Mouse (Mus musculus): ENCODE measurements around the gene Rack1.
"Not testable (repeated sequence)": the region's sequence is repeated elsewhere in the genome, so short reads cannot be mapped to it uniquely, and the experiment has no call there.

Rack1 gene

DNA sequence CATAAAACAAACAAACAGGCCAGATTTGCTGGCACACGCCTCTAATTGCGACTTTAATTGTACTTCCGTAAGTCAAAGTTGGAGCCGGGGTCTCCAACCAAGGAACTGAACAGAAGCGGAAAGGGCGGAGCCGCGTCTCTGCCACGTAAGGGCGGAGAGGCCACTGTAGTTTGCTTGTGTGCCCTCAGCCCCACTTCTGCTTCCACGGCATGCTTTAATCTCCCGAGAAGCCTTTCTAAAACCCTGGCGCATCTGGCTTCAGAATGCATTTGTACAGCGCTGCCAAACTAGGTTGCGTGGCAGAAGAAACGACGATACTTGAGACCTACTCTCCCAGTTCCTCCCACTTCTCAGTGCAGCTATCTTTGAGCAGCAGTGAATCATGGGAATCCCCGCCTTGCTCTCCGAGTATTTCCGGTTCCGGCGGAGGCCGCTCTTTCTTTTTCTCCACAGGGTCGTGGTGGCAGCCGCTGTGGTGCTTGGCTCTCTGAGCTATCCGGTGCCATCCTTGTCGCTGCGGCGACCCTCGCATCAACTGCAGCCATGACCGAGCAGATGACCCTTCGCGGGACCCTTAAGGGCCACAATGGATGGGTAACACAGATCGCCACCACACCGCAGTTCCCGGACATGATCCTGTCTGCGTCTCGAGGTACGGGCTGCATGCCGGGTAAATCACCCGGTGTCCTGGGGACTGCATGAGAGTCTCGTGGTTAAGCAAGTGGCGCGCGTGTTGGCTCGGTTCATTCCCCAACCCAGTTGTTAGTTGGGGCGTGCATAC, at the start of gene Rack1:
TSS of gene Rack1 (plus strand) at position 412 of the 781 bp plus-strand sequence.
- peak; percentile 97 for DNase-seq

DNA sequence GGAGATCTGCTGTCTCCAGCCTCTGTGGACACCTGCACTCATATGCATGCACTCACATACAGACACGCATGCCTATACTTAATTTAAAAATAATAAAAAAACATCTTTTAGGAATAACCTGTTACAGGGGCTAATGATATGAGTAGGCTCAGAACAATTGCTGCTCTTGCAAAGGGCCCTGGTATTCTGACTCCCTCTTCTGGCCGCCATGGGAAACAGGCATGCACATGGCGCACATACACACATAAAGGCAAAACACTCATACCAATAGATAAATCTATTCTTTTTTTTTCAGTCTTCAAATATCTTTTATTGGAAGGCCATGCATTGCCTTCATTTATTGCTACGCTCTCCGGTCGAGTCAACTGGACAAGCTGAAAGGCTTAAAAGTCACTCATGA, 49.7 kb upstream of the Rack1 start:
- no peak for DNase-seq

DNA sequence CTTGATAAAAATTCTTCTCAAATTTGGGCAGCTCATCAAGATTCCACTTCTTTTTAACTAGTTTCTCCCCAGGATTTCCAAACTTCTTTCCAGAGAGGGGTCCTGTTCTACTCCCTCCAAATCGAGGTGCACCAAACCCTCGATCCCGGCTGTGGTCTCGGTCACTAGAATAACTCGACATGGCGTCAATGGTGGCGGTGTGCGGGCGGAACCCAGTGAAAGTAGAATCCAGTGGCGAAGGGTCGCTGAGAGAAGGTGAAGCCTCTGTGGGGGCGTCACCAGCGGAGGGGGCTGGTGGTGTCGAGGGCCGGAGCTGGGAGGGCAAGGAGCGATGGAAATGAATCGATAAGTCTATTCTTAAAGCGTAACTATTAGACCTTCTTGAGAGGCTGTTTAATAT, 46.6 kb upstream of the Rack1 start:
- not testable (repeated sequence) for DNase-seq

DNA sequence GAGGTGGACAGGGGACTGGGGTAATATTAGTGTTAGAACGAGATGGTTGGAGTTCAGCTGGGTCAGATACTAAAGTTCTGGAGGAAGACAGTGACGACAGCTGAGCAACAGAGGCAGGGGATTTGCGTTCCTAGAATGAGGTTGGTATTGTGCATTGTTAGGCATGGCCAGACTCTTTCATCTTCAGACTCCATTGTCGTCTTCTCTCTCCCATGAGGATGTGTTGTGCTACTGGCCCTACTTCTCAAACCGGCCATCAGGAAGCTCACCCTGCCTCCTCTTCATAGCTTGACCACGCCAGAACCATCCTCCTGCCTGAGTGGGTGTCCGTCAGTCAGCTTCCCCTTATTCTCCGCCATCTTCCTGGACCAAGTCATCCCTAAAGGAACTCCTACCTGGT, 41.1 kb upstream of the Rack1 start:
- DNase-seq, result no peak

DNA sequence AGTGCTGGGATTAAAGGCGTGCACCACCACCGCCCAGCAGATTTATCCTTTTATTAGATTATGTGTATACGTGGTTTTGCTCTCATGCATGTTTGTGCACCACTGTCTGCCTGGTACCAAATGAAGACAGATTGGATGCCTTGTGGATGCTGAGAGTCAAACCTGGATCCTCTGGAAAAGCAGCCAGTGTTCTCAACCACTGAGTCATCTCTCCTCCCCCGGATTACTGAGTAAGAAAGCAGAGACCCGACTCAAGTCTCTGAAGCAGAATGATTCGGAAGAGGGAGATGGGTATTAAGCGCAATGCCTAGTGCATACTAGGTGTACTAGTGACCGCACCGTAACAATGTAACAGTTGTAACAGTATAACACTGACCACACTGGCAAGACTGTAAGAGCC, 36.0 kb upstream of the Rack1 start:
- no peak for DNase-seq

DNA sequence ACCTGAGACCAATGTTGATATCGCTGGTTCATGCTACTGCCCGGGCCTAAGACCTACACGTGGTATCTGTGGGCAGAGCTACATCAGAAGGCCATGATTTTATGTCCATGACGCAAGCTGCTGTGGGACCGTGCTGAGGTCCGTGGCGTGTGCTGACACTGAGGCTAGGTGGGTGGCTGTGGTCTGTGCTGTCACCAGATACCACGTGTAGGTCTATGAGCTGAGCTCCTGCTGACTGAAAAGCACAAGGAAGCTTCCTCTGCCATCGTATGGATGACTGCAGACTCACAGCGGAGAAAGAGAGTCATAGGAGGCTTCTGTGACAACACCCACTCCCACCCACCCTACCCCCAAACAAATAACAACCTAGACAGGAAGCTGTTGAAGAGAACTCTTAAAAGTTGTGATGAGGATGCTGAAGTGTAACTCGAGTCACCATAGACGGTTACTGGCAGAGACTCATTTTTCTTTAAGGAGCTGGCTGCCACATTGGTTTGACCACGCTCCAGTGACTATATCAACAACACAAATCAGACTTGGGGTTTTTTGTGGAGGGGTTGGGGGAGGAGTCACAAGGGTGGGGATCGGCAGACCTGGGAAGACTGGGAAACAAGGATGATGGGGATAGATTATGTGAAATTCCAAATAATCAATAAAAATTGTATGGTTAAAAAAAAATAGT, 32.8 kb upstream of the Rack1 start:
- DNase-seq, result no peak

DNA sequence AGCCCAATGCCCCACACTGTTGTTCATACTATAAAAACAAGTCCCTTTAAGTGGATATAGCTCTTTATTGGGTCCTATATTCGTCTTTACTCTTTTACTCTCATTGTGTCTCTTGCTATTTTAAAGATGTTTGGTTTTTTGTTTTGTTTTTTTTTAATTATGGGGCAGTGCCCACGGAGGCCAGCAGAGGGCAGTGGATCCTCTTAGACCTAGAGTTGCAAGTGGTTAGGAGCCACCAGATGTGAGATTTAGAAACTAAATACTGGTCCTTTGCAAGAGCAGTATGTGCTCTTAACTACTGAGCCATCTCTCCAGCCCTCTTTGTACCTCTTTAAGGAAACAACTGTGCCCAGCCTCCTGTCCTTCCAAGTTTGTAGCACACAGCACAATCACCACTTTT, 28.4 kb upstream of the Rack1 start:
- DNase-seq, result peak; percentile 53

DNA sequence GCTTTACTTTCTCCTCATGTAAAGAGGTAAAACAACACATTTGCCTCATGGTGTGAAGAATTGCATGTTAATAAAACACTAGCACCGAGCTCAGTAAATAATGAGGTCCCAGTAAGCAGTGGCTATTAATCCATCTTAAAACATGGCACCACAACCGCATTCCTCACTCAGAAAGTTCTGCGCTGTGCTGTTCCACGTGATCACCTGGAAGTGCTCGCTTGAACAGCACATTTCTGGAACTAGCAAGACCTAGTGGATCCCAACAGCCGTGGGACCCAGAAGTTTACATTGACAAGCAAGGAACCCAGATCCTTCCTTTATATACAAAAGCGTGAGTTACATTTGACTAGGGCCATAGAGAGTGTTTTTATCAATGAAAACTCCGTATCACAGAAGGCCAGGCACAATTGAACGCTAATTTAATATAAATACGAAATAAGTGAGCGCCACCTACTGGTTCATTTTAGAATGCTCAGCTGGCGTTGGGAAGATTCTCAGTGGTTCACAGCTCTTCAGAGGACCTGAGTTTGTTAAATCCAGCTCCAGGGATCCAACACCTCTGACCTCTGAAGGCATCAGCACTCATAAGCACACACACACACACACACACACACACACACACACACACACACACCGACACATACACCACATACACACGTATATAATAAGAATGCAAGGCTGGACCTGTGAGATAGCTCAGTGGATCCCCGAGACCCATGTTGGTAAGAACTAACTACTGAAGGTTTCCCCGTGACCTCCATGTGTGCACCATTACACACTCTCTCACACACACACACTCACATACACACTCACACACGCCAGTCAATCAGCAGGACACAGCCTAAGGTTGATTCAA, 25.5 kb upstream of the Rack1 start:
- peak; percentile 75 for DNase-seq

DNA sequence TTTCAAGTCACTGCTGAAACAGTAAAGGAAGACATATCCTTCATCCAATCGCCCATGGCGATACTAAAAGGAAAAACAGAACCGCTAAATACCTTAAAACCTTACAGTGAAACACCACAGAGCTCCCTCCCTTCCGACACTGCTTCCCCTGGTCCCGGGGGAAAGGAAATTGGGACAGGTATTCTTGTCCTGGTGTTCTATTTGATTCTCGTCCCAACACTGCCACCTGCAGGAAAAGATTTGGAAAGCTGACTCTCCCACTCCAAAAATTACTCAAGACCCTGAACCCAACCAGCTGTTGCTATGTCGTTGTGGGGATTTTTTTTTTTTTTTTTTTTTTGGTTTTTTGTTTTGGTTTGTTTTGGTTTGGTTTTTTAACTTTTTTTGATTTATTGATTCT, 24.6 kb upstream of the Rack1 start:
- DNase-seq, result peak; percentile 86

DNA sequence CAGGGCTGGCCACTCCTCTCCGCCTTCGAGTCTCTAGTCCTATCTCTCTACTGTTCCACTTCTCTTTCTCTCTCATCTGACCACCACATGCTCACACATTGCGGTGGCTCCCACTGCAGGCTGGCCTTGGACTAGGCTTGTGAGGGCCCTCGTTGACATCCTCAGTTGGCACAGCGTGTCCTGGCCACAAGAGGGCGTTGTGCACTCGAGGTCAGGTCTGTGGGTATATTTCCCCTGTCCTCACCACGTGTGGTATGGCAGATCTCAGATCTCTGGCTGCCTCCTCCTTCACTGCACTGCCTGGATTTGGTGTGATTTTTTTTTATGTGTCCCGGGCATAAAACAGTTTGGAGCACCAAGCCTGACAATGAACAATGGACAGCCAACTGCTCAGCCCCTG, 23.5 kb upstream of the Rack1 start:
- DNase-seq, result peak; percentile 36

DNA sequence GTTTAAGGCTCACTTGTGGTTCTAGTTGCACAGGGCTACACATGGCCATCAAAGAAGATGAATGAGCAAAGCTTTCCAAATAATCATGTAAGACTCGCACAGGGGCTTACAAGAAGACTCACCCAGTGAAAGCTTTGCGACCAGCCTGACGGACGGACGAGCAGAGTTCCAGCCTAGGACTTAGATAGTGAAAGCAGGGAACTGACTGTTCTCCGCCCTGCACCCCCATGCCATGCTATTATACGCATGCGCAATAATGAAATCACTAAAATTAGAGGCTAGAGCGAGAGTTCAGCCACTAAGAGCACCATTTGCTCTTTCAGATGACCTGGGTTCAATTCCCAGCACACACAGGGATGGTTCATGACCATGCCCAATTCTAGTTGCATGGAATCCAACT, 22.8 kb upstream of the Rack1 start:
- no peak for DNase-seq

DNA sequence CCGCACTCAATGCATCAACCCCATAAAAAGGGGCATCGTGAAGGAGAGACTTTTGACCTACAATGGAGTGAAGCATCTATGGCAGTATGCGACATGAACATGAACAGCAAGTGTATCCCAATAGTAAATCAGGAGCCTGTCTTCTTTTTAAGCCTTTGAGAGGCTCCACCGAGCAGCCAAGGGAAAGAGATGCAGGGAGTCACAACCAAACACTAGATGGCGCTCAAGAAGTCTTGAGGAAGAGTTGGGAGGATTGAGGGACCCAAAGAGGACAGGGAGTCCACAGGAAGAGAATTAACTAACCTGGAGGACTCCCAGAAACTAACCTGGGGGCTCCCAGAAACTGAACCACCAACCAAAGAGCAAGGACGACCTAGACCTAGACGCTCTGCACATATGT, 20.7 kb upstream of the Rack1 start:
- DNase-seq, result peak; percentile 71

DNA sequence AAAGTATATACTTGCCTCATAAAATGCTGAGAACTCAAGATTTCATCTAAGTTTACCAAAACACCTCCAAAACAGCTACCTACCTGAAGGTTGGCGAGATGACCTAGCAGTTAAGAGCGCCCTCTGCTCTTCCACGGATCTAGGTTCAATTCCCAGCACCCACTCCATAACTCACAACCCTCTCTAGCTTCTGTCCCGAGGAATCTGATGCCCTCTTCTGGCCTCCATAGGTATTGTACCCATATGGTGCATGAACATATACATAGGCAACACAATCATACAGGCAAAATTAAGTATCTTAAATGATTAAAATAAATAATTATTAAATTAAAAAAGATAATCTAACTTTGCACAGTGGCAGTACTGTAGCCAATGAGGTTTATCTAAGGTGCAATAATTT, 17.9 kb upstream of the Rack1 start:
- no peak for DNase-seq

DNA sequence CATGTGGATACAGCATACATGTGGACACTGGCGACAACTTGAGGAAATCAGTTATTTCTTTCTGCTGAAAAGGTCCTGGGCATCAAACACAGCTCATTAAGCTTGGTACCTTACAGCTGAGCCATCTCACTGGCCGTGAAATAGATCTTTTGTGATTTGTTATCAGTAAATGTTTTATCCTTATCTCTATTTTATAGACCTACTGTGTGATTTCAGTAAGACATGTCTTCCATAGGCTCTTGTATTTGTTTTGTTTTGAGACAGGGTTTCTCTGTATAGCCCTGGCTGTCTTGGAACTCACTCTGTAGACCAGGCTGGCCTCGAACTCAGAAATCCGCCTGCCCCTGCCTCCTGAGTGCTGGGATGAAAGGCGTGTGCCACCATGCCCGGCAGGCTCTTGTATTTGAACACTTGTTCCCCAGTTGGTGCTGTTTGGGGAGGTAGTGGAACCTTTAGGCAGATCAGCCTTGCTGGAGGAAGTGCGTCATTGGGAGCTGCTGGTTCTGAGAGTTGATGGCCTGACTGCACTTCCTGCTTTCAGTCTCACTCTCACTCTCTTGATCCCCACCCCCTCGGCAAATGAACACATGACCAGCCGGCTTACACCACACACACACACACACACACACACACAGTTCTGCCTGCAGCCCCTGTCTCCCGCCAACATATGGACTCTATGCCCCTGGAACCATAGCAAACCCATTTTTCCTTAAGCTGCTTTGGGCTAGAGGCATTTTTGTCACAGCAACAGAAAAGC, 12.5 kb upstream of the Rack1 start:
- peak; percentile 79 for DNase-seq

DNA sequence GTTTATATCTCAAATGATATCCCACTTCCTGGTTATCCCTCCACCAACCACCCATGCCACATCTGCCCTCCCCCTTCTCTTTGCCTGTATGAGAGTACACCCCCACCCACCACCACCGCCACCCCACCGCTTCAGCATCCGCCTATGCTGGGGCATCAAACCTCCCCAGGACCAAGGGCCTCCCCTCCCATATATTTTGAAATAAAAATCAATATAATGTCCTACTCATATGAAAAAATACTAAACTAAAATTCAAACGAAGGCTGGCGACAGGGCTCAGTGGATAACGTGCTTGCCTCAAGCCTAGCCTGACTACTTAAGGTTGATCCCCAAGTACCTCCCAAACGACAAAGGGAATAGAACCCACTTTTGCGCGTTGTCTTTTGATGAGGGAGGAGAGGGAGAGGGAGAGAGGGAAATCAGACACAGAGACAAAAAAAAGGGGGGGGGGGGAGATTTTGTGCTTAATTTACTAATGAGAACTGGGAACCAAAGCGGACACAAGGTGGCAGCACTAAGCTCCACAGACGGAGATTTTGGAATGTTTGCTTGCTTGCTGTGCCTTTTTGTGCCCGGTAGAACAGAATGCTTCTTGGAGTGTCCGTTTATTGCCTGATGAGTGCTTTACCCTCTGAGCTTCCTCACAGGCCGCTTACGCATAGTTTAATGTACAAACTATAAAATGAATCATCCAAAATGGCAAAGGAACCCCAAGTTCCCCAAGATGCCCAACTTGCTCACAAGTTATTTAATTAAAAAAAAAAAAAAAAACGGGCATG, 11.6 kb upstream of the Rack1 start:
- peak; percentile 93 for DNase-seq

DNA sequence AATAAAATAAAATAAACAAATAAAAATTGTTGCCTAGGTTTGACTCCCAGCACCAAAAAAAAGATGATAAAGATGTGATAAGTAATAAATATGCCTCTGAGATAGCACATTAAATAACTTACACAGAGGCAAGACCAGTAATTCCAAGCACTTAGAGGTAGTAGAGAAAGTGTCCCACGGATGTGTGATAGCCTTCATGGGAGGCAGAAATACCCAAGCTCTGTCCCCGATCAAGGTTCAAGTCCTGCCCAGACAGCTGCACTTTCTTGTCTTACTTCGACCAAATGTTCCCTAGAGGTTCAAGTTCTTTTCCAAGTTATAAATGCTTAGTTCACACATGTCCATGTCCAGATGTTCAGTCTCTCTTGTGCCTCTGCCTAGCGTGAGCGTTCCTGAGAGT, 10.9 kb upstream of the Rack1 start:
- no peak for DNase-seq

DNA sequence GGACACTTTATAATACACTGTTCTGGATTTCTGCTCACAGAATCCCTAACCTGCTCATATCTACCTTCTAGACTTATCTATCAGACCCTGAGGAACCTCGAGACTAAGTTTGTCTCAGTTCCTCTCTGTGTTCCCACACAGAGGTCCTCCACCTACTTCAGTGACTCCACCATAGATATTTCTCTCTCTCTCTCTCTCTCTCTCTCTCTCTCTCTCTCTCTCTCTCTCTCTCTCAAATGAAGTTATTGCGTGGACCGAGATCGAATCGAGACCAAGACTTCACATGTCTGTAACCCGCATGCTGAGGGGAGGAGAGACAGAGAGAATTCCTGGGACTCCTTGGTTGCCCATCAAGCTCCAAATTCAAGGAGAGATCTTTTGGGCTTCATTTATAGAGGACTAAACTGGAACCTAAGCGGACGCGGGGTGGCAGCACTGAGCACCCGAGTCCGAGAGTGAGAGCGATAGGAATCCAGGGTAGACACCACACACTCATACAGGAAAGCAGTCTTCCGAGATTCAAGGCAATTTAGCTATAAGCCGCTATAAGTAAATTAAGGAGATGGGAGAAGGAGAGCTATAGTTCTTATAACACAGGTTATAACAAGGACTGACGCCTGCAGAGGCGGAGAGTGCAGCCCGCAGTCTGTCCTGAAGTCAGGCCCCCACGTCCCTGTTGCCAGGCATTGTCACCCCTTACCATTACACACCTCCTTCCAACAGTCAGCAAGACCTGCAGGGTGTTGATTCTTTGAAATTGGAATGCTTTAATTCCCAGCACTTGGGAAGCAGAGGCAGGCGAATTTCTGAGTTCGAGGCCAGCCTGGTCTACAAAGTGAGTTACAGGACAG, 9.9 kb upstream of the Rack1 start:
- DNase-seq, result peak; percentile 86

DNA sequence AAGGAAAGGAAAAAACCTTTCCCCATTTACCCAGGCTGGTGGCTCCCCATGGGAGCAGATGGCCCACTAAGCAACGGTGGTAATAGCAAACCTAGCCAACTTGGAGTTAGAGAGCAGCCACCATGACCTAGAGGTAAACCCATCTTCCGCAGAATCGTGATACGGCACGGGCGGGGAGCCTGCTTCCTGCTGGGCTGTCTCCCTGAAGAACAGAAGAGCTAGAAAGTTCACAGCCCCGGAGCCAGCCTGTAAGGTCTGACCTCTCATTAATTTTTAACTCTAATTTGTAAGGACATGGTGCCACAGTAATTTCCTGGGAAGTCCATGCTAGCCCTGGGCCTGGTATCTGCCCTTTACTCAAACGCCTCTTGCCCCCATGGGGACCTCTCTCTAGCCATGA, 9.2 kb upstream of the Rack1 start:
- DNase-seq, result no peak

DNA sequence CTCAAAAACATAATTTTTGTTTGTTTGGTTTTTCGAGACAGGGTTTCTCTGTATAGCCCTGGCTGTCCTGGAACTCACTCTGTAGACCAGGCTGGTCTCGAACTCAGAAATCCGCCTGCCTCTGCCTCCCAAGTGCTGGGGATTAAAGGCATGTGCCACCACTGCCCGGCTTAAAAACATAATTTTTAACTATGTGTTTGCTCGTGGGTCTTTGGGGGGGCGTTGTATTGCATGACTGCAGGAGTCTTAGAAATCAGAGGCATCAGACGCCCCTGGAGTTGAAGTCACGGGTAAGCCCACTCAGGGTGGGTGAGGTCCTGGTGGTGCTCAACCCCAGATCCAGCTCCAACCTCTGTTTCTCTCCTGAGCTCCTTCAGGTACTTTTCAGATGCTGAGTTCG, 8.2 kb upstream of the Rack1 start:
- not testable (repeated sequence) for DNase-seq

DNA sequence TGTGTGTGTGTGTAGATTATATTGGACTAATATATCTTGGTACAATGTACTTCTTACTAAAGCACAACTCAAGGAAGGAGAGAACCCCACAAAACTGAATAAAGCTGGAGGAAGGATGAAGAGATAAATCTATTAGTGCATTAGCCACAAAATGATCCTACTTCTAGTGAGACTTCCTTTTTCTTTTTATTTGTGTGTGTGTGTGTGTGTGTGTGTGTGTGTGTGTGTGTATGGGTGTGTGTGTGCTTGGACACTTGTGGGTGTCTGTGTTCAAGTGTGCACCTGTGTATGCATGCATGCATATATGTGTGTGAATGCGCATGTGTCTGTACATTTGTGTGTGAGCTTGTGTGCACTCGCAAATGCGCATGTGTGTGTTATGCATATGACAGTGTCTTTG, 6.9 kb upstream of the Rack1 start:
- no peak for DNase-seq

DNA sequence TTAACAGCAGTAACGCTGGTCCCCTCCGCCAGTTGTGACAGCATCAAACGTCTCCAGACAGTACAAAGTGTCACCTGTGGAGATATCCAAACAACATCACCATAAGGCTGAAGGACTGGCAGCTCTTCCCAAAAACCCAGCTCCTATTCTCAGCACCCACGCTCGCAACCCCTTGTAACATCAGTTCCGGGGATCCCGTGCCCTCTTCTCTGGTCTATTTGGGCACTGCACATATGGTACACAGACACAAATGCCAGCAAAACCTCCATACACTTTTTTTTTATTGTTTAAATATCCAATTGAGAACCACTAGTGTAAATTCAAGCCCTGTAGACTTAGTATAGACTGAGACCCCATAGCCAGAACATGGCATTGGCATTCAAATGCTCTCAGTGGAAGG, 4.9 kb upstream of the Rack1 start:
- DNase-seq, result no peak
